ENCODE assay signal across 10 mouse cellular contexts in genomic region chr1:105842950-105843349, GRCm38 (mm10).
DNase-seq lines count a peak whose midpoint lies in the region; ATAC-seq and TF ChIP-seq lines count a peak whose summit lies in the region.
"Had no signal": no experiment of that assay in that cellular context is flagged by ENCODE, and none has a peak within 500 bp of the region (broad histone marks: within the 10 kb centered on the region; RNA-seq: fewer than 3 reads in every experiment).

No protein-coding gene starts in this region.

- peak overlapping the region; percentile 21; the same call in 1 of the 2 replicates for H3K4me3 ChIP-seq in heart, postnatal 0 days (ENCODE audit: low read depth, low read length)
- peak overlapping the region; percentile 8; the same call in 1 of the 2 replicates for H3K4me3 ChIP-seq in embryonic facial prominence, embryonic 15.5 days (replicated peaks)
- H3K4me3 ChIP-seq in hindbrain, embryonic 16.5 days (ENCODE audit: low read length), result peak overlapping the region; percentile 30
- peak overlapping the region; percentile 32 for H3K4me3 ChIP-seq in midbrain, postnatal 0 days (ENCODE audit: low read depth, low read length)
- H3K4me3 ChIP-seq: erythroblast, embryonic 14.5 days had no signal

- peaks cover 3% of the 10 kb centered on the region; the same call in 1 of the 2 replicates for H3K4me1 ChIP-seq in heart, postnatal 0 days (ENCODE audit: control insufficient read depth, insufficient read depth)
- H3K4me1 ChIP-seq in embryonic facial prominence, embryonic 15.5 days, result peaks cover 18% of the 10 kb centered on the region
- peaks cover 16% of the 10 kb centered on the region for H3K4me1 ChIP-seq in hindbrain, embryonic 16.5 days (ENCODE audit: control insufficient read depth, insufficient read depth, low read depth, low read length)
- H3K4me1 ChIP-seq in midbrain, postnatal 0 days (ENCODE audit: insufficient read depth, low read length), result peaks cover 11% of the 10 kb centered on the region; the same call in 1 of the 2 replicates

- ATAC-seq in heart, postnatal 0 days (ENCODE audit: insufficient read depth, low read depth), result no peak
- ATAC-seq in embryonic facial prominence, embryonic 15.5 days (ENCODE audit: insufficient number of reproducible peaks, low FRiP score, low TSS enrichment, low read depth), result no peak
- ATAC-seq in hindbrain, embryonic 16.5 days, result peak; percentile 63
- ATAC-seq in midbrain, postnatal 0 days (ENCODE audit: low FRiP score), result peak; percentile 39; the same call in 1 of the 2 replicates

- no peak overlapping the region for H3K27ac ChIP-seq in heart, postnatal 0 days (ENCODE audit: low read depth)
- H3K27ac ChIP-seq in embryonic facial prominence, embryonic 15.5 days (replicated peaks), result no peak overlapping the region
- no peak overlapping the region for H3K27ac ChIP-seq in hindbrain, embryonic 16.5 days (ENCODE audit: low read depth, low read length)
- H3K27ac ChIP-seq in midbrain, postnatal 0 days (ENCODE audit: low read depth, low read length), result no peak overlapping the region

- WGBS in heart, postnatal 0 days, result 33% methylated on average over 10 of the region's 10 CpGs
- WGBS in embryonic facial prominence, embryonic 15.5 days, result 14% methylated on average over 10 of the region's 10 CpGs
- WGBS in hindbrain, embryonic 16.5 days, result 18% methylated on average over 10 of the region's 10 CpGs
- WGBS in midbrain, postnatal 0 days, result 13% methylated on average over 10 of the region's 10 CpGs

- peaks cover 14% of the 10 kb centered on the region for H3K27me3 ChIP-seq in heart, postnatal 0 days (ENCODE audit: control insufficient read depth, insufficient read depth, low read length)
- H3K27me3 ChIP-seq in embryonic facial prominence, embryonic 15.5 days, result peaks cover 16% of the 10 kb centered on the region
- H3K27me3 ChIP-seq in hindbrain, embryonic 16.5 days (replicated peaks; ENCODE audit: control insufficient read depth, insufficient read depth, low read length), result no peaks in the 10 kb centered on the region
- H3K27me3 ChIP-seq in midbrain, postnatal 0 days (ENCODE audit: insufficient read depth, low read length), result no peaks in the 10 kb centered on the region

- no peak overlapping the region for H3K9ac ChIP-seq in heart, postnatal 0 days (replicated peaks; ENCODE audit: low read depth, low read length)
- no peak overlapping the region for H3K9ac ChIP-seq in embryonic facial prominence, embryonic 15.5 days
- H3K9ac ChIP-seq in hindbrain, embryonic 16.5 days (ENCODE audit: low read depth, low read length), result peak overlapping the region; percentile 53
- no peak overlapping the region for H3K9ac ChIP-seq in midbrain, postnatal 0 days (replicated peaks; ENCODE audit: low read length, poor library complexity, severe bottlenecking)

- no peaks in the 10 kb centered on the region for H3K36me3 ChIP-seq in heart, postnatal 0 days (replicated peaks; ENCODE audit: control insufficient read depth, insufficient read depth, low read length)
- H3K36me3 ChIP-seq in embryonic facial prominence, embryonic 15.5 days, result no peaks in the 10 kb centered on the region
- no peaks in the 10 kb centered on the region for H3K36me3 ChIP-seq in hindbrain, embryonic 16.5 days (ENCODE audit: control insufficient read depth, insufficient read depth, low read length)
- no peaks in the 10 kb centered on the region for H3K36me3 ChIP-seq in midbrain, postnatal 0 days (ENCODE audit: insufficient read depth, low read length)

- DNase-seq in heart, postnatal 0 days (ENCODE audit: low spot score), result no peak
- DNase-seq in heart, adult 8-10 months (ENCODE audit: low spot score), result no peak
- no peak for DNase-seq in midbrain, postnatal 0 days (ENCODE audit: low spot score)
- DNase-seq in frontal cortex, postnatal 25 days (ENCODE audit: low spot score in 2 of 2), result no peak
- no peak for DNase-seq in spleen, adult 12 weeks (ENCODE audit: low spot score)
- DNase-seq in adrenal gland, adult (ENCODE audit: inconsistent age in 2 of 2, low spot score in 1 of 2), result no peak
- DNase-seq: thymus, adult 18-20 months had no signal

- TF ChIP-seq CTCF in heart, postnatal 0 days (IDR thresholded peaks at IDR 0.05; ENCODE audit: low read depth), result no peak
- TF ChIP-seq CTCF in midbrain, postnatal 0 days (IDR thresholded peaks at IDR 0.05), result no peak

- H3K4me2 ChIP-seq in heart, postnatal 0 days (ENCODE audit: low read depth, low read length), result peak overlapping the region; percentile 53; the same call in 1 of the 2 replicates
- peak overlapping the region; percentile 30 for H3K4me2 ChIP-seq in embryonic facial prominence, embryonic 15.5 days (replicated peaks)
- H3K4me2 ChIP-seq in hindbrain, embryonic 16.5 days (ENCODE audit: low read length), result peak overlapping the region; percentile 65
- H3K4me2 ChIP-seq in midbrain, postnatal 0 days (ENCODE audit: low read depth, low read length, poor library complexity, severe bottlenecking), result peak overlapping the region; percentile 58

- H3K9me3 ChIP-seq in heart, postnatal 0 days (replicated peaks; ENCODE audit: control insufficient read depth, low read length), result no peaks in the 10 kb centered on the region
- H3K9me3 ChIP-seq in embryonic facial prominence, embryonic 15.5 days (replicated peaks), result no peaks in the 10 kb centered on the region
- H3K9me3 ChIP-seq in hindbrain, embryonic 16.5 days (ENCODE audit: control insufficient read depth, low read length), result no peaks in the 10 kb centered on the region
- H3K9me3 ChIP-seq in midbrain, postnatal 0 days (ENCODE audit: low read length), result no peaks in the 10 kb centered on the region

- TF ChIP-seq EP300 in heart, postnatal 0 days (IDR thresholded peaks at IDR 0.05; ENCODE audit: low read depth), result no peak

Comparison
In these comparisons a context has a peak if more than half of its experiments do, and no peak if none do; other contexts are left out.
1. ATAC-seq: peak in hindbrain, embryonic 16.5 days (single experiment) and midbrain, postnatal 0 days (single experiment); none in heart, postnatal 0 days (single experiment) and embryonic facial prominence, embryonic 15.5 days (single experiment).
2. Peak in every context shown above with its lines, with median percentiles within 50 percentile points of each other: H3K4me2 ChIP-seq and H3K4me3 ChIP-seq.